Mouse (Mus musculus): ENCODE measurements at regions not wholly inside any gene's neighbourhood (a gene's known extent, or its start where the extent isn't known, plus 50 kb on each side); places are given as distances from the start of the nearest gene placed in this dataset.

GRCm38 (mm10) chr1:61402339-61402738 lies 236.3 kb upstream of the Pard3b start:
- H3K4me3 ChIP-seq = no peak overlapping the region
- no peak overlapping the region for H3K27ac ChIP-seq (replicated peaks)
- peaks cover 8% of the 10 kb centered on the region for H3K4me1 ChIP-seq
- no peak for ATAC-seq (ENCODE audit: low FRiP score, low read depth)
- no peak overlapping the region for H3K9ac ChIP-seq (replicated peaks)
- no peaks in the 10 kb centered on the region for H3K36me3 ChIP-seq
- 69% methylated on average over 8 of the region's 8 CpGs for WGBS
- no peaks in the 10 kb centered on the region for H3K27me3 ChIP-seq
- no peaks in the 10 kb centered on the region for H3K9me3 ChIP-seq
- no peak overlapping the region for H3K4me2 ChIP-seq (replicated peaks)

DNA sequence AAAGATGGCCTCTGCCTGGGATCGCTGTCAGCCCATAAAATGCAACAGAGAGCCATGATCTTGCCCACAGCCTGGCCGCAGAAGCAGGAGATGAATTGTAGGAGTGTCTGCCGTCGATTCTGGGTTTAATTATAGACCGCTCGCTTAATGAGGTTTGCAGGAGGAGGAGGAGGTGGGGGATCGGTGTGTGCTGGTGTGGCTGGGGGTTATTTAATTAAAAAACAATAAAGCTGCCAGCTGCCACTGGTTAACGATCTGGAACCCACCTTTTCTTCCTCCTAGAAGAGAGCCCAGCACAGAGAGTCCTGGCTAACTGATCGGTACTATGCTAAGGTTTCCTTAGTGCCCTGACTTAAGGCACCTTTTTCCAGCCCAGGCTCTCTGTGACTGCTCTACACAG lies 231.4 kb upstream of the Pard3b start:
- H3K4me3 ChIP-seq = no peak overlapping the region
- H3K27me3 ChIP-seq = no peaks in the 10 kb centered on the region
- no peak overlapping the region for H3K27ac ChIP-seq (replicated peaks)
- peaks cover 8% of the 10 kb centered on the region; the same call in 1 of the 2 replicates for H3K4me1 ChIP-seq
- H3K36me3 ChIP-seq = no peaks in the 10 kb centered on the region
- ATAC-seq (ENCODE audit: low FRiP score, low read depth) = no peak
- 58% methylated on average over 9 of the region's 9 CpGs for WGBS
- no peak overlapping the region for H3K4me2 ChIP-seq (replicated peaks)
- H3K9me3 ChIP-seq = no peaks in the 10 kb centered on the region
- no peak overlapping the region for H3K9ac ChIP-seq (replicated peaks)

- 51% methylated on average over 2 of the region's 2 CpGs for WGBS
- ATAC-seq (ENCODE audit: low FRiP score, low read depth) = no peak
- Histone ChIP-seq H3K27ac (replicated peaks) (no peak overlapping the region), H3K4me1 (peaks cover 5% of the 10 kb centered on the region; the same call in 1 of the 2 replicates), H3K9ac (replicated peaks) (no peak overlapping the region), H3K4me2 (replicated peaks) (no peak overlapping the region), H3K9me3 (no peaks in the 10 kb centered on the region), H3K27me3 (no peaks in the 10 kb centered on the region; the same call in 1 of the 2 replicates), H3K4me3 (no peak overlapping the region), H3K36me3 (no peaks in the 10 kb centered on the region)
Measured at GRCm38 (mm10) chr1:61414772-61415171, 223.9 kb upstream of the Pard3b start.

DNA sequence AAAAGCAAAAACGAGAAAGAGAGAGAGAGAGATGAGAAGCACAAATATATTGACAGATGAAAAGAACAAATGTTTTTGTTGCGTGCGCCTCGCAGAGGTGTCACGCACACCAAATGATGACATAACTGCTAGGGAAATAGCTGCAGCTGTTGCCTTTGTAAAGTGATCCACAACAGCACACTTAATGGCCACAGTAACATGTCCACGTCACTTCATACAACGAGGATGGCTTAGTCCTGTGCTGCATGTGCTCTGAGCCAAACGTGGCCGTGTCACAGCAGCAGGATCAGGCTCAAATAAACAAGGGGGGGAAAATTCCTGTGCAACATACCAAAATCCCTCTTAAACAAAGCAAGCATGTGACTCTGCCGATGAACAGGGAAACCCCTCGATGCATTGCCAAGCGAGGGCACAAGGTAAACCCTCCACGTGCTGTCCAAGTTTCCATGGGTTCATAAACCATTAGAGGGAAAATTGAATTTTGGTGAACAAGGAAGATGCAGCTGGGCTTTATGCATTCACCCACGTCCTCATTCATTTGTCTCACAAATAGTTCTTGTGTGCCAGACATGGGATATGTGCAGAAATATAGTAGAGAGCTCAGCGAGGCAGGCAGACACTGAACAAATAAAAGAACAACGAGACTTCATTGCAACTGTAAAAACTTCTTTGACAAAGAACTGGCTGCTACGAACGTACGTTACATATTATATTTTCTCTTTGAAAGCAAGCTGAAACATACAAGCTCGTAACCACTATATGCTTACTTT lies 223.0 kb upstream of the Pard3b start:
- no peaks in the 10 kb centered on the region for H3K9me3 ChIP-seq
- H3K27ac ChIP-seq (replicated peaks) = no peak overlapping the region
- WGBS = 82% methylated on average over 20 of the region's 20 CpGs
- no peaks in the 10 kb centered on the region; the same call in 1 of the 2 replicates for H3K27me3 ChIP-seq
- H3K4me2 ChIP-seq (replicated peaks) = no peak overlapping the region
- H3K9ac ChIP-seq (replicated peaks) = no peak overlapping the region
- H3K36me3 ChIP-seq = no peaks in the 10 kb centered on the region
- ATAC-seq (ENCODE audit: low FRiP score, low read depth) = no peak
- H3K4me3 ChIP-seq = no peak overlapping the region
- peaks cover 9% of the 10 kb centered on the region; the same call in 1 of the 2 replicates for H3K4me1 ChIP-seq

GRCm38 (mm10) chr1:61418396-61418795 lies 220.2 kb upstream of the Pard3b start:
- Histone ChIP-seq H3K9ac (replicated peaks) (no peak overlapping the region), H3K4me2 (replicated peaks) (no peak overlapping the region), H3K4me3 (no peak overlapping the region), H3K4me1 (peaks cover 9% of the 10 kb centered on the region; the same call in 1 of the 2 replicates), H3K27me3 (no peaks in the 10 kb centered on the region), H3K27ac (replicated peaks) (no peak overlapping the region), H3K36me3 (no peaks in the 10 kb centered on the region), H3K9me3 (no peaks in the 10 kb centered on the region)
- no peak for ATAC-seq (ENCODE audit: low FRiP score, low read depth)
- WGBS = 60% methylated on average over 5 of the region's 5 CpGs

- no peak; the same call in 1 of the 2 replicates for ATAC-seq (ENCODE audit: low FRiP score, low read depth)
- H3K27ac ChIP-seq (replicated peaks) = no peak overlapping the region
Measured at GRCm38 (mm10) chr1:61419839-61420238, 218.8 kb upstream of the Pard3b start.

DNA sequence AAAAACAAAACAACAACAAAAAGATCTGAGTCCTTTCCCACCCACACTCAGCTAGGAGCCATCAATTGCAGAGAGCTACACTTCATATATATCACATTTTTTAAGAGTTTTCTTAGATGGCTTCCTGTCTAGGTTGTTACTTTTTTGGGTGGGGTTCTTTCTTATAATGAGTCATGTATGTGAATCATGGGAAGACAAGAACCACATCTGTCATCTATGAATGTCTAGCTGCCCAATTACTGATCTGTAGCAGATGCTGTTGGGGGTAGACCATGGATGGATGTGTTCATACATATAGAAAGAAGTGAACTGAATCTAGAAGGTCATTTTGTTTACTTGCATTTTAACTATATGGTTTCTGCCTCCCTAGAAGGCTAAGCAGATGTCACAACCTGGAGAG lies 215.4 kb upstream of the Pard3b start:
- Histone ChIP-seq H3K4me1 (peaks cover 8% of the 10 kb centered on the region; the same call in 1 of the 2 replicates), H3K27ac (replicated peaks) (no peak overlapping the region), H3K9me3 (no peaks in the 10 kb centered on the region), H3K36me3 (no peaks in the 10 kb centered on the region), H3K27me3 (no peaks in the 10 kb centered on the region), H3K4me2 (replicated peaks) (no peak overlapping the region), H3K4me3 (no peak overlapping the region), H3K9ac (replicated peaks) (no peak overlapping the region)
- no peak for ATAC-seq (ENCODE audit: low FRiP score, low read depth)

More at GRCm38 (mm10) chr1:61419839-61420238, 218.8 kb upstream of the Pard3b start:
- Histone ChIP-seq H3K9ac (replicated peaks) (no peak overlapping the region), H3K9me3 (no peaks in the 10 kb centered on the region), H3K4me1 (peaks cover 9% of the 10 kb centered on the region; the same call in 1 of the 2 replicates), H3K4me3 (no peak overlapping the region), H3K4me2 (replicated peaks) (no peak overlapping the region), H3K27me3 (no peaks in the 10 kb centered on the region), H3K36me3 (no peaks in the 10 kb centered on the region)
- WGBS = 37% methylated on average over 6 of the region's 6 CpGs

- H3K36me3 ChIP-seq = no peaks in the 10 kb centered on the region
- no peak for ATAC-seq (ENCODE audit: low FRiP score, low read depth)
Measured at GRCm38 (mm10) chr1:61428706-61429501, 209.7 kb upstream of the Pard3b start.

DNA sequence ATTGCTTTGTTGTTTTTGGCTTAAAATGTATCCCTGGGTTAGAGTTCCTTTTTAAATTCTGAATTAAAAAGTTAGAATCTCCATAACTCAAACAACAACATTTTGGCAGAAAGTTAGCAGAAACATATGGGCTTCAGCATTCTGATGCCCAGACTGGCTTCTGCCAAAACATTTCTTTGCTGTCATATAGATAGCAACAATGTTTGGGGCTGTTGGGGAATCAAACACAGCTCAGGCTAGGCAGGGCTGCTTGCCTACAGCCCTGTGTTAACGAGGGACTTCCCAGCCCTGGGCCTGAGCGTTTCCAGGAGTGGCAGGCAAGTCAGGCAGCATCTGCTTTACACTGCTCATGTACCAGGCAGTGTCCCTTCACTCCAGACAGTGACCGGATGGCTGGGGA lies 201.0 kb upstream of the Pard3b start:
- Histone ChIP-seq H3K36me3 (no peaks in the 10 kb centered on the region), H3K9me3 (no peaks in the 10 kb centered on the region), H3K27ac (replicated peaks) (no peak overlapping the region), H3K27me3 (no peaks in the 10 kb centered on the region), H3K9ac (replicated peaks) (no peak overlapping the region), H3K4me1 (no peaks in the 10 kb centered on the region), H3K4me2 (replicated peaks) (no peak overlapping the region), H3K4me3 (no peak overlapping the region)
- WGBS = 73% methylated on average over 3 of the region's 3 CpGs
- no peak for ATAC-seq (ENCODE audit: low FRiP score, low read depth)

More at GRCm38 (mm10) chr1:61428706-61429501, 209.7 kb upstream of the Pard3b start:
- Histone ChIP-seq H3K4me3 (no peak overlapping the region), H3K4me2 (replicated peaks) (no peak overlapping the region), H3K4me1 (no peaks in the 10 kb centered on the region), H3K27ac (replicated peaks) (no peak overlapping the region), H3K27me3 (no peaks in the 10 kb centered on the region), H3K9ac (replicated peaks) (no peak overlapping the region), H3K9me3 (no peaks in the 10 kb centered on the region)
- WGBS = 91% methylated on average over 4 of the region's 4 CpGs

GRCm38 (mm10) chr1:61461435-61461834 lies 177.2 kb upstream of the Pard3b start:
- H3K27ac ChIP-seq (replicated peaks) = no peak overlapping the region
- ATAC-seq (ENCODE audit: low FRiP score, low read depth) = no peak
- H3K27me3 ChIP-seq = no peaks in the 10 kb centered on the region
- 80% methylated on average over 3 of the region's 3 CpGs for WGBS
- H3K4me3 ChIP-seq = no peak overlapping the region
- no peak overlapping the region for H3K9ac ChIP-seq (replicated peaks)
- H3K36me3 ChIP-seq = no peaks in the 10 kb centered on the region
- no peaks in the 10 kb centered on the region for H3K9me3 ChIP-seq
- H3K4me1 ChIP-seq = no peaks in the 10 kb centered on the region
- H3K4me2 ChIP-seq (replicated peaks) = no peak overlapping the region

DNA sequence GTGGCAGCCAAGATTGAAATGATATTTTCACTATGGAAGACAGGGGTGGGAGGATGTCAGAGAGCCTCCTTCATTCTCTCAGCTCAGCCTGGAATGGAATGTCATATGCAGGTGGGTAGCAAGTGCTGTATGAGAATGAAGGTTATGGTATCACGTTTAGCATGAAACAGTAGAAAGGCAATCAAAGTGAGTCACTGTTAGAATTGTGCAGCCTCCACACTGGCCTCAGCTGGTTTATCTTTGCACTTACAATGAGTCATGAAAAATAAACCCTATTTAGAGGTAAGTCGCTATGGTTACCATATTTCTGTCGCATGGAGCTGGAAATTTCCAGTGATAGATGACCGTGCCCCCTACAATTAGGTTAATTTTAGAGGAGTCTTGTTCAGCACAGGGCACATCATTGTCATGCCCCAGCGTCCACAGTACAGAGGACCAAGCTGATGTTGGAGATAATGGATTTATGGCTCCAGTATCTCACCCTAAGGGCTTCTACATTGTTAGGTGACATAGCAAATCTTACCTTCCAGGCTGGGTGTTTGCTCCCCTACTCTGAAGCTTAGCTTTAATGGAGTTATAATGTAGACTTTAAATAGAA lies 167.9 kb upstream of the Pard3b start:
- no peak overlapping the region for H3K4me3 ChIP-seq
- ATAC-seq (ENCODE audit: low FRiP score, low read depth) = no peak
- H3K9ac ChIP-seq (replicated peaks) = no peak overlapping the region
- H3K36me3 ChIP-seq = no peaks in the 10 kb centered on the region
- H3K4me1 ChIP-seq = peaks cover 8% of the 10 kb centered on the region; the same call in 1 of the 2 replicates
- WGBS = 73% methylated on average over 5 of the region's 5 CpGs
- H3K27ac ChIP-seq (replicated peaks) = no peak overlapping the region
- no peaks in the 10 kb centered on the region for H3K27me3 ChIP-seq
- H3K4me2 ChIP-seq (replicated peaks) = no peak overlapping the region
- H3K9me3 ChIP-seq = no peaks in the 10 kb centered on the region

All from midbrain, embryonic 12.5 days (tissue).